Mouse (Mus musculus) lung, embryonic 15.5 days (tissue): ENCODE data around the gene Olfr692. TPM values are rescaled to one million over a fixed set of nuclear protein-coding genes. Genes with fewer than 3 reads are reported as not detected.

ENCODE experiments used
- ATAC-seq: fragments of 200-750 bp; cut with Nextera tagmentation; 2 replicates; pipeline ENCODE4 v1.8.0; 2017; ENCODE audit warnings: moderate number of reproducible peaks, borderline replicate concordance; ENCODE audit not compliant: low FRiP score, low TSS enrichment; ENCODE audit errors: extremely low read depth
- H3K27ac ChIP-seq: fragments of 300-500 bp; sonication (generic); 2 replicates; pipeline ENCODE4 v1.5.1; 2015; ENCODE audit warnings: moderate library complexity, mild to moderate bottlenecking, inconsistent platforms
- H3K27me3 ChIP-seq: fragments of 300-500 bp; sonication (generic); 2 replicates; pipeline ENCODE4 v1.6.1; 2015; ENCODE audit warnings: inconsistent platforms
- H3K36me3 ChIP-seq: fragments of 300-500 bp; sonication (generic); 2 replicates; pipeline ENCODE4 v1.6.1; 2015; ENCODE audit warnings: inconsistent platforms
- H3K4me1 ChIP-seq: fragments of 300-500 bp; sonication (generic); 2 replicates; pipeline ENCODE4 v1.6.1; 2015; ENCODE audit warnings: inconsistent platforms
- H3K4me2 ChIP-seq: fragments of 300-500 bp; sonication (generic); 2 replicates; pipeline ENCODE4 v1.6.1; 2015; ENCODE audit warnings: inconsistent platforms, mild to moderate bottlenecking, moderate library complexity
- H3K4me3 ChIP-seq: fragments of 300-500 bp; sonication (generic); 2 replicates; pipeline ENCODE4 v1.5.1; 2015; ENCODE audit warnings: mild to moderate bottlenecking, inconsistent platforms
- H3K9ac ChIP-seq: fragments of 300-500 bp; sonication (generic); 2 replicates; pipeline ENCODE4 v1.6.1; 2015; ENCODE audit warnings: inconsistent platforms
- H3K9me3 ChIP-seq: fragments of 300-500 bp; sonication (generic); 2 replicates; pipeline ENCODE4 v1.6.1; 2016; ENCODE audit warnings: inconsistent platforms
- WGBS: fragments of 180-500 bp; shearing (Covaris S2); methylation state at CpG from one replicate; pipeline ENCODE4 v1.1.7; 2015; 5-methylcytosine and 5-hydroxymethylcytosine counted together
- polyA plus RNA-seq: library from polyadenylated mRNA; unstranded; fragments of >200 nt; fragmentation: Nextera tagmentation; extraction: Ambion mirVana; gene quantifications from 2 replicates; pipeline ENCODE4 v1.2.1, GENCODE M21; 2015

Gene Olfr692
- polyA plus RNA-seq, 1 experiment from 2014 or later, result not detected

- Histone ChIP-seq H3K9me3 (no peaks in the 10 kb centered on the region), H3K27me3 (no peaks in the 10 kb centered on the region), H3K4me1 (no peaks in the 10 kb centered on the region), H3K4me3 (no peak within 1 kb of the TSS), H3K4me2 (no peak within 1 kb of the TSS), H3K36me3 (peaks cover 37% of the 10 kb centered on the region), H3K27ac (no peak within 1 kb of the TSS), H3K9ac (no peak within 1 kb of the TSS)
- no peak for ATAC-seq
- WGBS, result 95% methylated on average over 1 of the region's 1 CpGs
Measured at GRCm38 (mm10) chr7:105374866-105375265, 6.8 kb downstream of the Olfr692 start, which contains the start of gene Gm5901. TSS of gene Gm5901 (plus strand) at chr7:105375038.

GRCm38 (mm10) chr7:105380329-105380728 lies 12.3 kb downstream of the Olfr692 start:
- Histone ChIP-seq H3K27me3 (no peaks in the 10 kb centered on the region), H3K9me3 (no peaks in the 10 kb centered on the region), H3K9ac (no peak overlapping the region), H3K27ac (no peak overlapping the region), H3K4me3 (no peak overlapping the region), H3K4me1 (no peaks in the 10 kb centered on the region), H3K36me3 (peaks cover 77% of the 10 kb centered on the region), H3K4me2 (no peak overlapping the region)
- WGBS, result 96% methylated on average over 3 of the region's 3 CpGs
- ATAC-seq, result no peak

GRCm38 (mm10) chr7:105387696-105388095 lies 19.7 kb downstream of the Olfr692 start:
- H3K9ac ChIP-seq, result no peak overlapping the region
- H3K27ac ChIP-seq, result no peak overlapping the region
- H3K4me1 ChIP-seq, result no peaks in the 10 kb centered on the region
- no peak for ATAC-seq
- no peaks in the 10 kb centered on the region for H3K27me3 ChIP-seq
- peaks cover 67% of the 10 kb centered on the region for H3K36me3 ChIP-seq
- no peaks in the 10 kb centered on the region for H3K9me3 ChIP-seq
- no peak overlapping the region for H3K4me2 ChIP-seq
- 94% methylated on average over 2 of the region's 2 CpGs for WGBS
- H3K4me3 ChIP-seq, result no peak overlapping the region

- H3K9me3 ChIP-seq, result no peaks in the 10 kb centered on the region
- WGBS, result 98% methylated on average over 2 of the region's 2 CpGs
- H3K27me3 ChIP-seq, result no peaks in the 10 kb centered on the region
- H3K36me3 ChIP-seq, result peaks cover 41% of the 10 kb centered on the region
- ATAC-seq, result no peak
- no peak overlapping the region for H3K4me2 ChIP-seq
- no peak overlapping the region for H3K27ac ChIP-seq
- no peak overlapping the region for H3K9ac ChIP-seq
- H3K4me3 ChIP-seq, result no peak overlapping the region
- no peaks in the 10 kb centered on the region for H3K4me1 ChIP-seq
Measured at GRCm38 (mm10) chr7:105390236-105390635, 22.2 kb downstream of the Olfr692 start.

GRCm38 (mm10) chr7:105394606-105395005 lies 26.6 kb downstream of the Olfr692 start:
- H3K27ac ChIP-seq, result no peak overlapping the region
- H3K36me3 ChIP-seq, result peaks cover 5% of the 10 kb centered on the region; the same call in 1 of the 2 replicates
- no peak overlapping the region for H3K4me3 ChIP-seq
- no peaks in the 10 kb centered on the region for H3K9me3 ChIP-seq
- peaks cover 12% of the 10 kb centered on the region for H3K4me1 ChIP-seq
- no peaks in the 10 kb centered on the region for H3K27me3 ChIP-seq
- H3K4me2 ChIP-seq, result no peak overlapping the region
- H3K9ac ChIP-seq, result no peak overlapping the region
- WGBS, result 56% methylated on average over 1 of the region's 1 CpGs
- no peak for ATAC-seq

GRCm38 (mm10) chr7:105395131-105395820 lies 27.2 kb downstream of the Olfr692 start:
- no peak for ATAC-seq
- Histone ChIP-seq H3K36me3 (no peaks in the 10 kb centered on the region), H3K4me1 (peaks cover 12% of the 10 kb centered on the region)

GRCm38 (mm10) chr7:105396126-105396525 lies 28.1 kb downstream of the Olfr692 start:
- H3K9me3 ChIP-seq, result no peaks in the 10 kb centered on the region
- H3K9ac ChIP-seq, result no peak overlapping the region
- ATAC-seq, result no peak
- no peak overlapping the region for H3K4me3 ChIP-seq
- H3K36me3 ChIP-seq, result no peaks in the 10 kb centered on the region
- no peak overlapping the region for H3K4me2 ChIP-seq
- H3K4me1 ChIP-seq, result peaks cover 18% of the 10 kb centered on the region
- no peaks in the 10 kb centered on the region for H3K27me3 ChIP-seq
- no peak overlapping the region for H3K27ac ChIP-seq

More at GRCm38 (mm10) chr7:105395131-105395820, 27.2 kb downstream of the Olfr692 start:
- Histone ChIP-seq H3K9ac (no peak overlapping the region), H3K4me2 (no peak overlapping the region), H3K9me3 (no peaks in the 10 kb centered on the region), H3K27ac (no peak overlapping the region), H3K4me3 (no peak overlapping the region), H3K27me3 (no peaks in the 10 kb centered on the region)

- Histone ChIP-seq H3K27me3 (no peaks in the 10 kb centered on the region), H3K27ac (peak overlapping the region; percentile 63), H3K4me1 (peaks cover 18% of the 10 kb centered on the region), H3K9me3 (no peaks in the 10 kb centered on the region), H3K4me2 (peak overlapping the region; percentile 81), H3K36me3 (no peaks in the 10 kb centered on the region), H3K4me3 (peak overlapping the region; percentile 97), H3K9ac (peak overlapping the region; percentile 89)
- 0% methylated on average over 25 of the region's 25 CpGs for WGBS
- ATAC-seq, result no peak
Measured at GRCm38 (mm10) chr7:105399058-105399934, 31.3 kb downstream of the Olfr692 start.

- H3K27me3 ChIP-seq, result no peaks in the 10 kb centered on the region
- ATAC-seq, result peak; percentile 99
- peak within 1 kb of the TSS; percentile 81 for H3K4me2 ChIP-seq
- H3K27ac ChIP-seq, result peak within 1 kb of the TSS; percentile 75
- no peaks in the 10 kb centered on the region for H3K9me3 ChIP-seq
- peaks cover 18% of the 10 kb centered on the region for H3K4me1 ChIP-seq
- H3K36me3 ChIP-seq, result no peaks in the 10 kb centered on the region
- H3K4me3 ChIP-seq, result peak within 1 kb of the TSS; percentile 97
- WGBS, result under 1% methylated on average over 55 of the region's 55 CpGs
- peak within 1 kb of the TSS; percentile 89 for H3K9ac ChIP-seq
Measured at GRCm38 (mm10) chr7:105399935-105400624, 32.0 kb downstream of the Olfr692 start, which contains the start of gene Fam160a2. TSS of gene Fam160a2 (minus strand) at chr7:105400054.

GRCm38 (mm10) chr7:105404268-105404667 lies 36.2 kb downstream of the Olfr692 start, which contains the start of gene Cnga4:
TSS of gene Cnga4 (plus strand) at chr7:105404568.
- H3K4me1 ChIP-seq, result peaks cover 8% of the 10 kb centered on the region
- no peaks in the 10 kb centered on the region for H3K9me3 ChIP-seq
- H3K27me3 ChIP-seq, result no peaks in the 10 kb centered on the region
- no peak within 1 kb of the TSS for H3K9ac ChIP-seq
- no peak for ATAC-seq
- WGBS, result 61% methylated on average over 5 of the region's 5 CpGs
- H3K27ac ChIP-seq, result no peak within 1 kb of the TSS
- no peak within 1 kb of the TSS for H3K4me3 ChIP-seq
- no peak within 1 kb of the TSS for H3K4me2 ChIP-seq
- no peaks in the 10 kb centered on the region for H3K36me3 ChIP-seq

- Histone ChIP-seq H3K4me2 (no peak overlapping the region), H3K9ac (no peak overlapping the region), H3K27ac (no peak overlapping the region), H3K36me3 (no peaks in the 10 kb centered on the region), H3K9me3 (no peaks in the 10 kb centered on the region), H3K4me3 (no peak overlapping the region), H3K4me1 (no peaks in the 10 kb centered on the region), H3K27me3 (no peaks in the 10 kb centered on the region)
- ATAC-seq, result no peak
- WGBS, result 70% methylated on average over 1 of the region's 1 CpGs
Measured at GRCm38 (mm10) chr7:105406322-105406721, 38.3 kb downstream of the Olfr692 start.
